Mouse (Mus musculus): ENCODE measurements at regions not wholly inside any gene's neighbourhood (a gene's known extent, or its start where the extent isn't known, plus 50 kb on each side); places are given as distances from the start of the nearest gene placed in this dataset.

DNA sequence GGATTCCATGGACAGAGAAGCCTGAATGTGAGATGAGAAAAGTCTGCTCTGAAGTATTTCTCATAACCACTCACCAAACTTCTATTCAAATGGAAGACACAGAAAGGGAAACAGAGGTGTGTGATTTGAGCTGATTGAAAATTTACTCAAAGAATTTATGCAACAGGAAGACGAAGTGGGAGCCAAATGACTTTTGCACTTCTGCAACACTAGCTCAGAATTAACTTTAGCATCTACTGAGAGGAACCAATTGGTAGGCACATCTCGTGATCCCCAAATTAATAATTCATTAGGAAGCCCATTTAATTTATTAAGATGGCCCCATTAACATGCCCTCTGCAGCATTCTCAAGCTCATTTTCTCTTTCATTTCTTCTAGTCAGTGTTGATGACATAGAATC lies 62.5 kb upstream of the Alk start:
- TF ChIP-seq CTCF (IDR thresholded peaks at IDR 0.05; ENCODE audit: low read depth, low read length) (no peak), POLR2A (IDR thresholded peaks at IDR 0.05; ENCODE audit: borderline replicate concordance, low read depth, low read length) (no peak)

All from bone marrow macrophage, adult 2 months (primary cell).